Mouse (Mus musculus): ENCODE data around the gene Ccnh. TPM values are rescaled to one million over a fixed set of nuclear protein-coding genes. Genes with fewer than 3 reads are reported as not detected.
"Not testable (repeated sequence)": the region's sequence is repeated elsewhere in the genome, so short reads cannot be mapped to it uniquely, and the experiment has no call there.

The Ccnh gene
- polyA plus RNA-seq (2014; fragmentation: Nextera tagmentation; extraction: Ambion mirVana) = 99.7 and 108 TPM in 2 replicates

- Histone ChIP-seq H3K27ac (replicated peaks; ENCODE audit: low read depth, low read length) (peak within 1 kb of the TSS; percentile 86), H3K4me1 (ENCODE audit: control insufficient read depth, insufficient read depth, low read length) (peaks cover 10% of the 10 kb centered on the region), H3K9me3 (ENCODE audit: control insufficient read depth, low read length) (no peaks in the 10 kb centered on the region), H3K27me3 (ENCODE audit: control insufficient read depth, insufficient read depth, low read length) (no peaks in the 10 kb centered on the region), H3K4me2 (ENCODE audit: low read length) (peak within 1 kb of the TSS; percentile 74), H3K36me3 (ENCODE audit: control insufficient read depth, insufficient read depth, low read length) (peaks cover 18% of the 10 kb centered on the region), H3K9ac (replicated peaks; ENCODE audit: low read length) (peak within 1 kb of the TSS; percentile 89), H3K4me3 (replicated peaks; ENCODE audit: low read depth, low read length) (peak within 1 kb of the TSS; percentile 88)
- WGBS = 1% methylated on average over 44 of the region's 44 CpGs
- ATAC-seq (ENCODE audit: low FRiP score, low TSS enrichment) (peak; percentile 99), DNase-seq (peak; percentile 96)
These were observed at the start of gene Ccnh for GRCm38 (mm10) chr13:85188903-85189643. Gene Ccnh (plus strand): TSS chr13:85189408.

- not testable (repeated sequence) for H3K27ac ChIP-seq (replicated peaks; ENCODE audit: low read depth, low read length); DNase-seq; H3K4me1 ChIP-seq (ENCODE audit: control insufficient read depth, insufficient read depth, low read length); H3K27me3 ChIP-seq (ENCODE audit: control insufficient read depth, insufficient read depth, low read length); H3K9me3 ChIP-seq (ENCODE audit: control insufficient read depth, low read length); H3K36me3 ChIP-seq (ENCODE audit: control insufficient read depth, insufficient read depth, low read length); H3K9ac ChIP-seq (replicated peaks; ENCODE audit: low read length); H3K4me3 ChIP-seq (replicated peaks; ENCODE audit: low read depth, low read length); H3K4me2 ChIP-seq (ENCODE audit: low read length); ATAC-seq (ENCODE audit: low FRiP score, low TSS enrichment)
- 95% methylated on average over 16 of the region's 16 CpGs for WGBS
These were observed 45.8 kb upstream of the Ccnh start for GRCm38 (mm10) chr13:85143361-85143760.

GRCm38 (mm10) chr13:85146471-85146870 lies 42.7 kb upstream of the Ccnh start:
- Histone ChIP-seq H3K9ac (replicated peaks; ENCODE audit: low read length) (no peak overlapping the region), H3K4me2 (ENCODE audit: low read length) (no peak overlapping the region), H3K27ac (replicated peaks; ENCODE audit: low read depth, low read length) (no peak overlapping the region), H3K9me3 (ENCODE audit: control insufficient read depth, low read length) (no peaks in the 10 kb centered on the region), H3K4me3 (replicated peaks; ENCODE audit: low read depth, low read length) (no peak overlapping the region), H3K4me1 (ENCODE audit: control insufficient read depth, insufficient read depth, low read length) (no peaks in the 10 kb centered on the region), H3K36me3 (ENCODE audit: control insufficient read depth, insufficient read depth, low read length) (no peaks in the 10 kb centered on the region), H3K27me3 (ENCODE audit: control insufficient read depth, insufficient read depth, low read length) (no peaks in the 10 kb centered on the region)
- DNase-seq (no peak), ATAC-seq (ENCODE audit: low FRiP score, low TSS enrichment) (no peak)

- Histone ChIP-seq H3K36me3 (ENCODE audit: control insufficient read depth, insufficient read depth, low read length) (no peaks in the 10 kb centered on the region), H3K9me3 (ENCODE audit: control insufficient read depth, low read length) (no peaks in the 10 kb centered on the region), H3K27ac (replicated peaks; ENCODE audit: low read depth, low read length) (no peak overlapping the region), H3K9ac (replicated peaks; ENCODE audit: low read length) (no peak overlapping the region), H3K4me3 (replicated peaks; ENCODE audit: low read depth, low read length) (no peak overlapping the region), H3K27me3 (ENCODE audit: control insufficient read depth, insufficient read depth, low read length) (no peaks in the 10 kb centered on the region), H3K4me1 (ENCODE audit: control insufficient read depth, insufficient read depth, low read length) (no peaks in the 10 kb centered on the region), H3K4me2 (ENCODE audit: low read length) (no peak overlapping the region)
- 52% methylated on average over 6 of the region's 6 CpGs for WGBS
- no peak for ATAC-seq (ENCODE audit: low FRiP score, low TSS enrichment)
- DNase-seq = no peak
These were observed 34.5 kb upstream of the Ccnh start for GRCm38 (mm10) chr13:85154746-85155145.

- 86% methylated on average over 2 of the region's 2 CpGs for WGBS
- H3K4me3 ChIP-seq (replicated peaks; ENCODE audit: low read depth, low read length) = no peak overlapping the region
- ATAC-seq (ENCODE audit: low FRiP score, low TSS enrichment) (no peak), DNase-seq (no peak)
- H3K27me3 ChIP-seq (ENCODE audit: control insufficient read depth, insufficient read depth, low read length) = no peaks in the 10 kb centered on the region
- no peak overlapping the region for H3K27ac ChIP-seq (replicated peaks; ENCODE audit: low read depth, low read length)
- no peaks in the 10 kb centered on the region for H3K4me1 ChIP-seq (ENCODE audit: control insufficient read depth, insufficient read depth, low read length)
- no peak overlapping the region for H3K4me2 ChIP-seq (ENCODE audit: low read length)
- no peak overlapping the region for H3K9ac ChIP-seq (replicated peaks; ENCODE audit: low read length)
- H3K9me3 ChIP-seq (ENCODE audit: control insufficient read depth, low read length) = no peaks in the 10 kb centered on the region
- no peaks in the 10 kb centered on the region for H3K36me3 ChIP-seq (ENCODE audit: control insufficient read depth, insufficient read depth, low read length)
These were observed 29.2 kb upstream of the Ccnh start for GRCm38 (mm10) chr13:85159971-85160370.

- DNase-seq = peak; percentile 77
- no peak overlapping the region for H3K9ac ChIP-seq (replicated peaks; ENCODE audit: low read length)
These were observed 24.6 kb upstream of the Ccnh start for GRCm38 (mm10) chr13:85164512-85165124.

GRCm38 (mm10) chr13:85189644-85190121 lies 475 bp downstream of the Ccnh start:
- Histone ChIP-seq H3K9me3 (ENCODE audit: control insufficient read depth, low read length) (no peaks in the 10 kb centered on the region), H3K9ac (replicated peaks; ENCODE audit: low read length) (peak overlapping the region; percentile 89), H3K27ac (replicated peaks; ENCODE audit: low read depth, low read length) (peak overlapping the region; percentile 86), H3K36me3 (ENCODE audit: control insufficient read depth, insufficient read depth, low read length) (peaks cover 18% of the 10 kb centered on the region), H3K4me2 (ENCODE audit: low read length) (peak overlapping the region; percentile 74), H3K4me3 (replicated peaks; ENCODE audit: low read depth, low read length) (peak overlapping the region; percentile 88), H3K27me3 (ENCODE audit: control insufficient read depth, insufficient read depth, low read length) (no peaks in the 10 kb centered on the region), H3K4me1 (ENCODE audit: control insufficient read depth, insufficient read depth, low read length) (peaks cover 10% of the 10 kb centered on the region)
- ATAC-seq (ENCODE audit: low FRiP score, low TSS enrichment) (peak; percentile 83), DNase-seq (no peak)
- WGBS = 3% methylated on average over 17 of the region's 17 CpGs

More at GRCm38 (mm10) chr13:85164512-85165124, 24.6 kb upstream of the Ccnh start:
- WGBS = 35% methylated on average over 4 of the region's 4 CpGs
- H3K4me2 ChIP-seq (ENCODE audit: low read length) = peak overlapping the region; percentile 36
- no peak overlapping the region for H3K27ac ChIP-seq (replicated peaks; ENCODE audit: low read depth, low read length)
- H3K9me3 ChIP-seq (ENCODE audit: control insufficient read depth, low read length) = no peaks in the 10 kb centered on the region
- H3K4me1 ChIP-seq (ENCODE audit: control insufficient read depth, insufficient read depth, low read length) = no peaks in the 10 kb centered on the region
- ATAC-seq (ENCODE audit: low FRiP score, low TSS enrichment) = no peak
- no peak overlapping the region for H3K4me3 ChIP-seq (replicated peaks; ENCODE audit: low read depth, low read length)
- no peaks in the 10 kb centered on the region for H3K27me3 ChIP-seq (ENCODE audit: control insufficient read depth, insufficient read depth, low read length)
- no peaks in the 10 kb centered on the region for H3K36me3 ChIP-seq (ENCODE audit: control insufficient read depth, insufficient read depth, low read length)

- H3K9ac ChIP-seq (replicated peaks; ENCODE audit: low read length) = no peak overlapping the region
- no peak for DNase-seq
- no peaks in the 10 kb centered on the region for H3K27me3 ChIP-seq (ENCODE audit: control insufficient read depth, insufficient read depth, low read length)
- H3K4me2 ChIP-seq (ENCODE audit: low read length) = no peak overlapping the region
- no peak for ATAC-seq (ENCODE audit: low FRiP score, low TSS enrichment)
- H3K27ac ChIP-seq (replicated peaks; ENCODE audit: low read depth, low read length) = no peak overlapping the region
- H3K36me3 ChIP-seq (ENCODE audit: control insufficient read depth, insufficient read depth, low read length) = peaks cover 18% of the 10 kb centered on the region
- WGBS = 96% methylated on average over 2 of the region's 2 CpGs
- peaks cover 10% of the 10 kb centered on the region for H3K4me1 ChIP-seq (ENCODE audit: control insufficient read depth, insufficient read depth, low read length)
- no peaks in the 10 kb centered on the region for H3K9me3 ChIP-seq (ENCODE audit: control insufficient read depth, low read length)
- H3K4me3 ChIP-seq (replicated peaks; ENCODE audit: low read depth, low read length) = no peak overlapping the region
These were observed 2.0 kb downstream of the Ccnh start for GRCm38 (mm10) chr13:85191253-85191652.

GRCm38 (mm10) chr13:85207493-85207892 lies 18.3 kb downstream of the Ccnh start:
- no peak overlapping the region for H3K4me3 ChIP-seq (replicated peaks; ENCODE audit: low read depth, low read length)
- WGBS = 78% methylated on average over 2 of the region's 2 CpGs
- no peaks in the 10 kb centered on the region for H3K4me1 ChIP-seq (ENCODE audit: control insufficient read depth, insufficient read depth, low read length)
- ATAC-seq (ENCODE audit: low FRiP score, low TSS enrichment) (no peak), DNase-seq (peak; percentile 42)
- H3K36me3 ChIP-seq (ENCODE audit: control insufficient read depth, insufficient read depth, low read length) = peaks cover 36% of the 10 kb centered on the region
- no peak overlapping the region for H3K9ac ChIP-seq (replicated peaks; ENCODE audit: low read length)
- H3K9me3 ChIP-seq (ENCODE audit: control insufficient read depth, low read length) = no peaks in the 10 kb centered on the region
- no peaks in the 10 kb centered on the region for H3K27me3 ChIP-seq (ENCODE audit: control insufficient read depth, insufficient read depth, low read length)
- H3K27ac ChIP-seq (replicated peaks; ENCODE audit: low read depth, low read length) = no peak overlapping the region
- no peak overlapping the region for H3K4me2 ChIP-seq (ENCODE audit: low read length)

Measured in midbrain, embryonic 14.5 days (tissue).